Mouse (Mus musculus) testis, adult 2 months (tissue): ENCODE measurements at regions not wholly inside any gene's neighbourhood (a gene's known extent, or its start where the extent isn't known, plus 50 kb on each side); places are given as distances from the start of the nearest gene placed in this dataset.

ENCODE experiments used
- H3K27ac ChIP-seq: fragments of 200-500 bp; 2 replicates; pipeline ENCODE4 v1.5.1; 2012; ENCODE audit warnings: low read depth, low read length; ENCODE audit not compliant: control insufficient read depth, insufficient read depth
- H3K27me3 ChIP-seq: fragments of 200-500 bp; 2 replicates; pipeline ENCODE4 v1.6.1; 2012; ENCODE audit warnings: mild to moderate bottlenecking, low read length, moderate library complexity; ENCODE audit not compliant: control insufficient read depth, insufficient read depth
- H3K36me3 ChIP-seq: fragments of 200-500 bp; 2 replicates; pipeline ENCODE4 v1.6.1; 2012; ENCODE audit warnings: mild to moderate bottlenecking, low read length; ENCODE audit not compliant: control insufficient read depth, insufficient read depth
- H3K4me1 ChIP-seq: fragments of 200-500 bp; 2 replicates; pipeline ENCODE4 v1.6.1; 2012; ENCODE audit warnings: low read length; ENCODE audit not compliant: control insufficient read depth, insufficient read depth
- H3K4me3 ChIP-seq: fragments of 200-500 bp; 2 replicates; pipeline ENCODE4 v1.5.1; 2012; ENCODE audit warnings: low read depth, mild to moderate bottlenecking, low read length, moderate library complexity, mixed read lengths; ENCODE audit not compliant: control insufficient read depth
- CTCF ChIP-seq: fragments of 200-500 bp; IDR thresholded peaks from 2 replicates; pipeline ENCODE4 v1.5.1; 2012; ENCODE audit warnings: low read depth, mild to moderate bottlenecking, inconsistent platforms, low read length, moderate library complexity; ENCODE audit not compliant: control insufficient read depth, insufficient read depth, insufficient replicate concordance
- POLR2A ChIP-seq: fragments of 200-500 bp; IDR thresholded peaks from 2 replicates; pipeline ENCODE4 v1.6.1; 2012; ENCODE audit warnings: low read depth, mild to moderate bottlenecking, inconsistent platforms, low read length, moderate library complexity; ENCODE audit not compliant: control insufficient read depth

DNA sequence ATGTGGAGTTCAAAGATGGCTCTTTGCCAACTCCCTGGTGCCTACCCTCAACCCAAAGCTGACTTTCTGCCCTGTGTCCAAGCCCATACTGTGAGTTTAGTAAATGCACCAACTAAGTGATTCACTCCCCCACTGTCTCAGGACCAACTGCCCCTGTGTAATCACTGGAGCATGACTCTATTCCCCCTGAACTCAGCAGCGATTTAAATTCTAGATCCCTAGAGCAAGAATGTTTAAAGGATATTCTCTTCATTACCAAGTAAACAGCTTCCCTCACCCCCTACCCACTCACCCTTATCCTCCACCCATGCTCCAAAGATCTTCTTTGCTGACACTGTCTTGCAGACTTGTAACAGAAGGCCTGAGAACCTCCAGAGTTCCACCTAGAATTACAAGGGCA, 154.1 kb upstream of the Onecut1 start:
- Histone ChIP-seq H3K27ac (no peak overlapping the region), H3K36me3 (no peaks in the 10 kb centered on the region), H3K27me3 (no peaks in the 10 kb centered on the region), H3K4me1 (no peaks in the 10 kb centered on the region), H3K4me3 (no peak overlapping the region)
- TF ChIP-seq POLR2A (no peak), CTCF (no peak)

- Histone ChIP-seq H3K27me3 (no peaks in the 10 kb centered on the region), H3K4me3 (no peak overlapping the region), H3K4me1 (no peaks in the 10 kb centered on the region), H3K27ac (no peak overlapping the region), H3K36me3 (no peaks in the 10 kb centered on the region)
- TF ChIP-seq CTCF (no peak), POLR2A (no peak)
Observed at GRCm38 (mm10) chr9:74711698-74712097, 150.0 kb upstream of the Onecut1 start.

DNA sequence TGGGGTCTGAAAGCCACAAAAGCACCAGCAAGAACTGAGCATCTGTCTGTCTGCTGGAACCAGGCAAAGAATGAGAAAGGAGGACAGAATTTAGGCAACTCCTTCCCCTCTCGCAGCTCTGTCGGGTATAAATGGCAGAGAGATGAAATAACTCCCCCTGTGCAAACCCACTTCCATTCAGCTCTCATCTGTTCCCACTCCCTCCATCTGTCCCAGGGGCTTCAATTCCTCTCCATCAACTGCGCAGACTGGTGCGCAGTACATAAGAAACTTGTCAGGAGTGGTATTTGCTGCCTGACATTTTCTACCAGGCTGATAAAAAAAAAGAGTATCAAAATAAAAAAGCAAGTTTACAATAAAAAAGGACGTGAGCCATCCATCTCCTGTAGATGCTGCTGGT, 129.3 kb upstream of the Onecut1 start:
- H3K4me3 ChIP-seq: no peak overlapping the region
- no peaks in the 10 kb centered on the region for H3K4me1 ChIP-seq
- H3K36me3 ChIP-seq: no peaks in the 10 kb centered on the region
- no peak overlapping the region for H3K27ac ChIP-seq
- TF ChIP-seq CTCF: no peak
- no peak for TF ChIP-seq POLR2A
- no peaks in the 10 kb centered on the region for H3K27me3 ChIP-seq

DNA sequence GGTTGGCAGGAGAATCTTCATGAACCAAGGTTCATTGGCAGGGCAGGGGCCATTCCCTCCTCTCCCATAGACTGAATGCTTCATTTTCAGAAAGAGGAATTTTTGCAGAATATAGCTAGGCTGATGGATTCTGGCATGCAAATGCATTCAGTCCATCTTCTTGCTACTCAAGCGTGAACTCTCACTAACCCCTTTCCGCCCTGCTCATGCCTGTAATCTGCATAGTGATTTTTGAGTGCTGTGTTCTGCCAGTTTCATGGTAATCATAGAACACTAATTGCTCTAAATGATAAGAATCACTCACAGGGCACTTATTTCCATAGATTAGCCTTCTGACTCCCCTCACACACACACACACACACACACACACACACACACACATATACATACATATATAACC, 119.8 kb upstream of the Onecut1 start:
- Histone ChIP-seq H3K4me1 (no peaks in the 10 kb centered on the region), H3K27ac (no peak overlapping the region), H3K4me3 (no peak overlapping the region), H3K36me3 (no peaks in the 10 kb centered on the region), H3K27me3 (no peaks in the 10 kb centered on the region)
- TF ChIP-seq POLR2A: no peak

DNA sequence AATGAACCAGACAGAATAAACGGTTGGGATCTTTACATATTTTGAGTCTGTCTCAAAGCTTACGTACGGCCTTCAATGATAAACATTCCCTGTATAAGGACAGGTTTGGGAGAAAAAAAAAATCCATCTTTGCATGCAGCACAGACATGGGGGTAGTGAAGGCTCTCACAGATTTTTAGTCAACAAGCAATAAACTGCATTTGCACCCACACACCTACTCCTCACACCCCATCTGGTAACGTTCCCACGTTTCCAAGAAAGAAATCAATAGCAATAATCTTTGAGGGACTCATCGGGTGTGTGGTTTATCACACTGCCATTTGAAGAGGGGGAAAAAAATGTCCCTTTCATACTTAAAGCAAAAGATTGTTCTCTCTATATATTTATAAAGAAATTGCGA, 113.8 kb upstream of the Onecut1 start:
- Histone ChIP-seq H3K36me3 (no peaks in the 10 kb centered on the region), H3K27me3 (no peaks in the 10 kb centered on the region), H3K4me3 (no peak overlapping the region), H3K4me1 (no peaks in the 10 kb centered on the region), H3K27ac (no peak overlapping the region)
- TF ChIP-seq POLR2A (no peak), CTCF (no peak)

DNA sequence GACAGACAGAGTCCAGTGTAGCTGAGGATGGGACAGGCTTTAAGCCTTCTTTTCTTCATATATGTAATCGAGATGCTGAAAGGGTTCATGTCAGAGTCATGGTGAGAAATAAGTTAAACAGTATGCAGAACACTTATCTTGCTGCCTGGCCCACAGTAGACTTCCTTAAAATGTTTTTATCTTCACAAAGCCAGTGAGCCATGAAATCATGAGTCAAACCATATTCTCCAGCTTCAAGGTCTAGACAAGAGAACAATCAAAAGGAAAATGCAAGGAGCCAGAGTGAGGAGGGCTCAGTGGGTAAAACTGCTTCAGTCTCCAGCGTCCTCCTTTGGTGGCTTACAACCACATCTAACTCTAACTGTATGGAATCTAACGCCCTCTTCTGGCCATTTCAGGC, 103.7 kb upstream of the Onecut1 start:
- Histone ChIP-seq H3K27ac (no peak overlapping the region), H3K4me1 (no peaks in the 10 kb centered on the region), H3K4me3 (no peak overlapping the region), H3K27me3 (no peaks in the 10 kb centered on the region), H3K36me3 (no peaks in the 10 kb centered on the region)
- TF ChIP-seq POLR2A: no peak

DNA sequence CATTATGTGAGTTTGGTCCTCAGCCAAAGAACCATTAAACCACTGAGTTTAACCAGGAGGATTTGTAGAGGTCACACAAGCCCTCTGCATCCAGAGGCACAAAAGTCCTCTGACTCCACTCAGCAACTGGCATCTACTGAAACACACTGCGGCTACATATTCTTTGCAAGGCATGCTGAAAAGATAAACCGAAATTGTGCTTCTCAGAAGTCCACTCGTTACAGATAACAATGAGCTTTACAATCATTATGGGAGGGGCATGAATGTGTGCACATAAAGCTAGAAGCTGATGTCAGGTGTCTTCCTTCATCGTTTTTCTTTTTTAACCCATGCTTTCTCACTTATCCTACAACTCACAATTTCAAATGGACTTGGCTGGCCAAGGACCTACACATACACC, 102.8 kb upstream of the Onecut1 start:
- H3K36me3 ChIP-seq: no peaks in the 10 kb centered on the region
- no peaks in the 10 kb centered on the region for H3K27me3 ChIP-seq
- TF ChIP-seq POLR2A (no peak), CTCF (no peak)
- no peak overlapping the region for H3K27ac ChIP-seq
- H3K4me1 ChIP-seq: no peaks in the 10 kb centered on the region
- H3K4me3 ChIP-seq: no peak overlapping the region

DNA sequence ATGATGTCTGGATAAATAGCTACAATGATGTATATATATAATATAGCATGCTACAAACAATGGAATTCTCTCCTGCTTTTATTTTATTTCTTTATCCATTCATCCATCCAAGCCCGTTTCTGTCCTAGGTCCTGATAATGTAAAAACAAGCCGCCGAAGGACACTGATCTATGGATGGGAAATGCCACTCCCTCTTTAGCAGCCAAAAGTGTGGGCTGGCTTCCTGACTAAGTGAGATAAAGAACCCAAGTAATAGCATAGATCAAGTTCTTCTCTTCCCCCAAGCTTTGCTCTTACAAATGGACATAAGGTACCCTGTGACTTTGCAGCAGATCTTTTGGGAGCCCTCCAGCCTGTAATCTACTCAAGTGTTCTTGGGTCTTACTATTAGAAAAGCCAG, 81.3 kb upstream of the Onecut1 start:
- Histone ChIP-seq H3K27ac (no peak overlapping the region), H3K4me3 (no peak overlapping the region), H3K4me1 (no peaks in the 10 kb centered on the region), H3K36me3 (no peaks in the 10 kb centered on the region), H3K27me3 (no peaks in the 10 kb centered on the region)
- TF ChIP-seq POLR2A (no peak), CTCF (no peak)

GRCm38 (mm10) chr9:74793394-74793793, 68.3 kb upstream of the Onecut1 start:
- Histone ChIP-seq H3K4me1 (no peaks in the 10 kb centered on the region), H3K27ac (no peak overlapping the region), H3K27me3 (no peaks in the 10 kb centered on the region), H3K4me3 (no peak overlapping the region), H3K36me3 (no peaks in the 10 kb centered on the region)
- TF ChIP-seq CTCF (no peak), POLR2A (no peak)
